Mouse (Mus musculus) heart, embryonic 10.5 days (tissue): ENCODE measurements at regions not wholly inside any gene's neighbourhood (a gene's known extent, or its start where the extent isn't known, plus 50 kb on each side); places are given as distances from the start of the nearest gene placed in this dataset.

Experiments used
- DNase-seq: peaks from one replicate; pipeline ENCODE4 v3.0.0-alpha.2; 2017; ENCODE audit warnings: low spot score
- H3K27ac ChIP-seq: fragments of 300-500 bp; sonication (generic); 2 replicates; pipeline ENCODE4 v1.5.1; 2016; ENCODE audit warnings: mild to moderate bottlenecking
- H3K27me3 ChIP-seq: fragments of 300-500 bp; sonication (generic); 2 replicates; pipeline ENCODE4 v1.6.1; 2016; ENCODE audit warnings: mild to moderate bottlenecking; ENCODE audit not compliant: poor library complexity, insufficient read depth, severe bottlenecking
- H3K36me3 ChIP-seq: fragments of 300-500 bp; sonication (generic); 2 replicates; pipeline ENCODE4 v1.6.1; 2016; ENCODE audit warnings: mild to moderate bottlenecking, moderate library complexity
- H3K4me1 ChIP-seq: fragments of 300-500 bp; sonication (generic); 2 replicates; pipeline ENCODE4 v1.6.1; 2016; ENCODE audit warnings: mild to moderate bottlenecking
- H3K4me3 ChIP-seq: fragments of 300-500 bp; sonication (generic); 2 replicates; pipeline ENCODE4 v1.5.1; 2016; ENCODE audit warnings: mild to moderate bottlenecking, moderate library complexity
- H3K9me3 ChIP-seq: fragments of 300-500 bp; sonication (generic); 2 replicates; pipeline ENCODE4 v1.6.1; 2016; ENCODE audit warnings: mild to moderate bottlenecking, moderate library complexity
- WGBS: fragments of 180-500 bp; shearing (Covaris S2); methylation state at CpG from one replicate; pipeline ENCODE4 v1.1.7; 2016; 5-methylcytosine and 5-hydroxymethylcytosine counted together

GRCm38 (mm10) chr2:74463407-74463806 is 115.8 kb downstream of the Lnpk start:
- no peak for DNase-seq
- Histone ChIP-seq H3K27me3 (no peaks in the 10 kb centered on the region), H3K27ac (no peak overlapping the region), H3K4me3 (no peak overlapping the region), H3K4me1 (no peaks in the 10 kb centered on the region), H3K9me3 (no peaks in the 10 kb centered on the region), H3K36me3 (no peaks in the 10 kb centered on the region)
- 85% methylated on average over 2 of the region's 2 CpGs for WGBS

- H3K9me3 ChIP-seq: no peaks in the 10 kb centered on the region
- no peaks in the 10 kb centered on the region for H3K4me1 ChIP-seq
- DNase-seq: no peak
- WGBS: 61% methylated on average over 11 of the region's 11 CpGs
- H3K4me3 ChIP-seq: no peak overlapping the region
- no peaks in the 10 kb centered on the region for H3K36me3 ChIP-seq
- H3K27me3 ChIP-seq: no peaks in the 10 kb centered on the region
- no peak overlapping the region for H3K27ac ChIP-seq
These were observed 117.9 kb downstream of the Lnpk start for GRCm38 (mm10) chr2:74461211-74461844.

GRCm38 (mm10) chr2:74454431-74454830 is 124.8 kb downstream of the Lnpk start:
- WGBS: 78% methylated on average over 4 of the region's 4 CpGs
- Histone ChIP-seq H3K36me3 (no peaks in the 10 kb centered on the region), H3K4me1 (no peaks in the 10 kb centered on the region), H3K4me3 (no peak overlapping the region), H3K27ac (no peak overlapping the region), H3K9me3 (no peaks in the 10 kb centered on the region), H3K27me3 (peaks cover 3% of the 10 kb centered on the region; the same call in 1 of the 2 replicates)
- DNase-seq: no peak

GRCm38 (mm10) chr2:74452679-74453078 is 126.6 kb downstream of the Lnpk start:
- 91% methylated on average over 1 of the region's 1 CpGs for WGBS
- Histone ChIP-seq H3K4me1 (no peaks in the 10 kb centered on the region), H3K36me3 (no peaks in the 10 kb centered on the region), H3K4me3 (no peak overlapping the region), H3K27me3 (peaks cover 3% of the 10 kb centered on the region; the same call in 1 of the 2 replicates), H3K9me3 (no peaks in the 10 kb centered on the region), H3K27ac (no peak overlapping the region)
- no peak for DNase-seq

- Histone ChIP-seq H3K27me3 (peaks cover 3% of the 10 kb centered on the region; the same call in 1 of the 2 replicates), H3K4me1 (no peaks in the 10 kb centered on the region), H3K36me3 (no peaks in the 10 kb centered on the region), H3K4me3 (no peak overlapping the region), H3K9me3 (no peaks in the 10 kb centered on the region), H3K27ac (no peak overlapping the region)
- no peak for DNase-seq
- 54% methylated on average over 6 of the region's 6 CpGs for WGBS
These were observed 127.7 kb downstream of the Lnpk start for GRCm38 (mm10) chr2:74451578-74451977.

GRCm38 (mm10) chr2:74451038-74451437 is 128.2 kb downstream of the Lnpk start:
- H3K9me3 ChIP-seq: no peaks in the 10 kb centered on the region
- WGBS: 77% methylated on average over 4 of the region's 4 CpGs
- H3K27ac ChIP-seq: no peak overlapping the region
- H3K27me3 ChIP-seq: peaks cover 3% of the 10 kb centered on the region; the same call in 1 of the 2 replicates
- H3K4me3 ChIP-seq: no peak overlapping the region
- no peaks in the 10 kb centered on the region for H3K36me3 ChIP-seq
- no peak for DNase-seq
- H3K4me1 ChIP-seq: no peaks in the 10 kb centered on the region

- Histone ChIP-seq H3K36me3 (no peaks in the 10 kb centered on the region), H3K27me3 (peaks cover 3% of the 10 kb centered on the region; the same call in 1 of the 2 replicates), H3K27ac (no peak overlapping the region), H3K4me1 (no peaks in the 10 kb centered on the region), H3K9me3 (no peaks in the 10 kb centered on the region), H3K4me3 (no peak overlapping the region)
- 77% methylated on average over 11 of the region's 11 CpGs for WGBS
- DNase-seq: no peak
These were observed 129.0 kb downstream of the Lnpk start for GRCm38 (mm10) chr2:74450064-74450765.

- Histone ChIP-seq H3K36me3 (no peaks in the 10 kb centered on the region), H3K9me3 (no peaks in the 10 kb centered on the region), H3K27me3 (no peaks in the 10 kb centered on the region), H3K4me3 (no peak overlapping the region), H3K4me1 (no peaks in the 10 kb centered on the region), H3K27ac (no peak overlapping the region)
- 83% methylated on average over 13 of the region's 13 CpGs for WGBS
- no peak for DNase-seq
These were observed 143.9 kb downstream of the Lnpk start for GRCm38 (mm10) chr2:74435184-74435911.

GRCm38 (mm10) chr2:74426746-74427145 is 152.5 kb downstream of the Lnpk start:
- DNase-seq: no peak
- 75% methylated on average over 15 of the region's 15 CpGs for WGBS
- Histone ChIP-seq H3K4me3 (no peak overlapping the region), H3K36me3 (no peaks in the 10 kb centered on the region), H3K9me3 (no peaks in the 10 kb centered on the region), H3K4me1 (no peaks in the 10 kb centered on the region), H3K27me3 (no peaks in the 10 kb centered on the region), H3K27ac (no peak overlapping the region)

- Histone ChIP-seq H3K9me3 (no peaks in the 10 kb centered on the region), H3K4me3 (no peak overlapping the region), H3K4me1 (no peaks in the 10 kb centered on the region), H3K36me3 (no peaks in the 10 kb centered on the region), H3K27ac (no peak overlapping the region), H3K27me3 (no peaks in the 10 kb centered on the region)
- no peak for DNase-seq
- WGBS: 88% methylated on average over 3 of the region's 3 CpGs
These were observed 154.5 kb downstream of the Lnpk start for GRCm38 (mm10) chr2:74424726-74425125.

GRCm38 (mm10) chr2:74416097-74416496 is 163.1 kb downstream of the Lnpk start:
- DNase-seq: no peak
- H3K27me3 ChIP-seq: no peaks in the 10 kb centered on the region
- H3K9me3 ChIP-seq: no peaks in the 10 kb centered on the region
- H3K27ac ChIP-seq: no peak overlapping the region
- H3K4me1 ChIP-seq: no peaks in the 10 kb centered on the region
- H3K4me3 ChIP-seq: no peak overlapping the region
- no peaks in the 10 kb centered on the region for H3K36me3 ChIP-seq
- WGBS: 80% methylated on average over 4 of the region's 4 CpGs

GRCm38 (mm10) chr2:74414721-74415120 is 164.5 kb downstream of the Lnpk start:
- Histone ChIP-seq H3K4me1 (no peaks in the 10 kb centered on the region), H3K36me3 (no peaks in the 10 kb centered on the region), H3K4me3 (no peak overlapping the region), H3K27ac (no peak overlapping the region), H3K9me3 (no peaks in the 10 kb centered on the region), H3K27me3 (no peaks in the 10 kb centered on the region)
- DNase-seq: no peak
- 91% methylated on average over 13 of the region's 13 CpGs for WGBS

- Histone ChIP-seq H3K36me3 (no peaks in the 10 kb centered on the region), H3K4me3 (no peak overlapping the region), H3K9me3 (no peaks in the 10 kb centered on the region), H3K27ac (no peak overlapping the region), H3K27me3 (no peaks in the 10 kb centered on the region), H3K4me1 (no peaks in the 10 kb centered on the region)
- 78% methylated on average over 4 of the region's 4 CpGs for WGBS
- DNase-seq: no peak
These were observed 169.3 kb downstream of the Lnpk start for GRCm38 (mm10) chr2:74409856-74410404.
